Mouse (Mus musculus): ENCODE measurements around the gene Map2k5. TPM values are rescaled to one million over a fixed set of nuclear protein-coding genes. Genes with fewer than 3 reads are reported as not detected.

Map2k5 gene
- polyA plus RNA-seq, 1 experiment from 2014 or later, result 29.5 TPM

GRCm38 (mm10) chr9:63348146-63348545 lies 29.6 kb downstream of the Map2k5 start:
- Histone ChIP-seq H3K4me1 (replicated peaks; ENCODE audit: insufficient read depth, low read length) (peaks cover 5% of the 10 kb centered on the region; the same call in 1 of the 2 replicates), H3K27ac (no peak overlapping the region), H3K4me3 (replicated peaks; ENCODE audit: low read depth, low read length) (no peak overlapping the region), H3K36me3 (ENCODE audit: insufficient read depth, low read length) (no peaks in the 10 kb centered on the region), H3K9me3 (replicated peaks; ENCODE audit: low read length) (no peaks in the 10 kb centered on the region), H3K9ac (ENCODE audit: low read depth, low read length) (no peak overlapping the region), H3K4me2 (ENCODE audit: low read length) (no peak overlapping the region), H3K27me3 (ENCODE audit: insufficient read depth, low read length) (no peaks in the 10 kb centered on the region)
- no peak for TF ChIP-seq CTCF (IDR thresholded peaks at IDR 0.05; ENCODE audit: low read depth)
- ATAC-seq (replicated peaks; ENCODE audit: low FRiP score, low read depth) (no peak), DNase-seq (ENCODE audit: low spot score) (no peak)
- WGBS, result 71% methylated on average over 1 of the region's 1 CpGs

DNA sequence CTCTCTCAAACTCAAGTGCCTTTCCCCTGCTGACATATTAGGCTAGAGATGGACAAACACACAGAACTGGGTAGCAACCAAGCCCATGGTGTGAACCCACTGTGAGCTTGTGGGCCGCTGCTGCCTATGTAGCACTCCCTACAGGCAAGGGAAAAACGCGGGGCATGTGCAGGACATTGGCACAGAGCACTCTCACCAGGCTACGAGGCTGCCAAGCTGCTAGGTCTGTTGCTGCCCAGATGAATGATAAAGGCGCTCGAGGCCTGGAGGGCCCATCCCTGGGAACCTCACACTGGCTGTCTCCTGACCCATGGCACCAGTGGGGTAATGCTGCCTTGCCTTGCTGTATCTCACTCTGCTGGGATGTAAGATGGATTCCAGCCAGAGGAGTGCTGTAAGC lies 31.7 kb downstream of the Map2k5 start:
- H3K4me2 ChIP-seq (ENCODE audit: low read length), result no peak overlapping the region
- H3K4me1 ChIP-seq (replicated peaks; ENCODE audit: insufficient read depth, low read length), result peaks cover 5% of the 10 kb centered on the region; the same call in 1 of the 2 replicates
- H3K9me3 ChIP-seq (replicated peaks; ENCODE audit: low read length), result no peaks in the 10 kb centered on the region
- H3K27me3 ChIP-seq (ENCODE audit: insufficient read depth, low read length), result no peaks in the 10 kb centered on the region
- no peak overlapping the region for H3K4me3 ChIP-seq (replicated peaks; ENCODE audit: low read depth, low read length)
- no peak overlapping the region for H3K9ac ChIP-seq (ENCODE audit: low read depth, low read length)
- TF ChIP-seq CTCF (IDR thresholded peaks at IDR 0.05; ENCODE audit: low read depth), result no peak
- H3K36me3 ChIP-seq (ENCODE audit: insufficient read depth, low read length), result 0 out of 2 replicates have a peak, but pooled peaks cover 3% of the 10 kb centered on the region
- 0 out of 2 replicates have a peak overlapping the region, but pooled peaks have one; percentile 15 for H3K27ac ChIP-seq
- WGBS, result 72% methylated on average over 6 of the region's 6 CpGs
- ATAC-seq (replicated peaks; ENCODE audit: low FRiP score, low read depth) (no peak), DNase-seq (ENCODE audit: low spot score) (no peak)

- no peak overlapping the region for H3K27ac ChIP-seq
- H3K4me2 ChIP-seq (ENCODE audit: low read length), result no peak overlapping the region
- H3K9me3 ChIP-seq (replicated peaks; ENCODE audit: low read length), result no peaks in the 10 kb centered on the region
- H3K4me3 ChIP-seq (replicated peaks; ENCODE audit: low read depth, low read length), result no peak overlapping the region
- ATAC-seq (replicated peaks; ENCODE audit: low FRiP score, low read depth) (no peak), DNase-seq (ENCODE audit: low spot score) (peak; percentile 59)
- H3K27me3 ChIP-seq (ENCODE audit: insufficient read depth, low read length), result no peaks in the 10 kb centered on the region
- H3K4me1 ChIP-seq (replicated peaks; ENCODE audit: insufficient read depth, low read length), result peaks cover 5% of the 10 kb centered on the region; the same call in 1 of the 2 replicates
- no peak overlapping the region for H3K9ac ChIP-seq (ENCODE audit: low read depth, low read length)
- H3K36me3 ChIP-seq (ENCODE audit: insufficient read depth, low read length), result peaks cover 8% of the 10 kb centered on the region; the same call in 1 of the 2 replicates
- 57% methylated on average over 3 of the region's 3 CpGs for WGBS
- TF ChIP-seq CTCF (IDR thresholded peaks at IDR 0.05; ENCODE audit: low read depth), result peak; percentile 46; the same call in 1 of the 2 replicates
Measured at GRCm38 (mm10) chr9:63341761-63342160, 35.9 kb downstream of the Map2k5 start.

GRCm38 (mm10) chr9:63339256-63339655 lies 38.4 kb downstream of the Map2k5 start:
- TF ChIP-seq CTCF (IDR thresholded peaks at IDR 0.05; ENCODE audit: low read depth), result no peak
- WGBS, result 77% methylated on average over 6 of the region's 6 CpGs
- peaks cover 17% of the 10 kb centered on the region; the same call in 1 of the 2 replicates for H3K36me3 ChIP-seq (ENCODE audit: insufficient read depth, low read length)
- no peaks in the 10 kb centered on the region for H3K27me3 ChIP-seq (ENCODE audit: insufficient read depth, low read length)
- H3K4me1 ChIP-seq (replicated peaks; ENCODE audit: insufficient read depth, low read length), result no peaks in the 10 kb centered on the region
- H3K9me3 ChIP-seq (replicated peaks; ENCODE audit: low read length), result no peaks in the 10 kb centered on the region
- no peak overlapping the region for H3K4me3 ChIP-seq (replicated peaks; ENCODE audit: low read depth, low read length)
- H3K27ac ChIP-seq, result no peak overlapping the region
- DNase-seq (ENCODE audit: low spot score) (no peak), ATAC-seq (replicated peaks; ENCODE audit: low FRiP score, low read depth) (no peak)
- H3K4me2 ChIP-seq (ENCODE audit: low read length), result no peak overlapping the region
- H3K9ac ChIP-seq (ENCODE audit: low read depth, low read length), result no peak overlapping the region

- Histone ChIP-seq H3K4me1 (replicated peaks; ENCODE audit: insufficient read depth, low read length) (no peaks in the 10 kb centered on the region), H3K9ac (ENCODE audit: low read depth, low read length) (no peak overlapping the region), H3K36me3 (ENCODE audit: insufficient read depth, low read length) (peaks cover 19% of the 10 kb centered on the region; the same call in 1 of the 2 replicates), H3K4me2 (ENCODE audit: low read length) (no peak overlapping the region), H3K4me3 (replicated peaks; ENCODE audit: low read depth, low read length) (no peak overlapping the region), H3K9me3 (replicated peaks; ENCODE audit: low read length) (no peaks in the 10 kb centered on the region), H3K27me3 (ENCODE audit: insufficient read depth, low read length) (no peaks in the 10 kb centered on the region), H3K27ac (no peak overlapping the region)
- DNase-seq (ENCODE audit: low spot score) (no peak), ATAC-seq (replicated peaks; ENCODE audit: low FRiP score, low read depth) (no peak)
- 72% methylated on average over 6 of the region's 6 CpGs for WGBS
- TF ChIP-seq CTCF (IDR thresholded peaks at IDR 0.05; ENCODE audit: low read depth), result no peak
Measured at GRCm38 (mm10) chr9:63338716-63339115, 39.0 kb downstream of the Map2k5 start.

GRCm38 (mm10) chr9:63335816-63336215 lies 41.9 kb downstream of the Map2k5 start:
- Histone ChIP-seq H3K9me3 (replicated peaks; ENCODE audit: low read length) (no peaks in the 10 kb centered on the region), H3K36me3 (ENCODE audit: insufficient read depth, low read length) (peaks cover 25% of the 10 kb centered on the region), H3K9ac (ENCODE audit: low read depth, low read length) (no peak overlapping the region), H3K27ac (no peak overlapping the region), H3K27me3 (ENCODE audit: insufficient read depth, low read length) (no peaks in the 10 kb centered on the region), H3K4me3 (replicated peaks; ENCODE audit: low read depth, low read length) (no peak overlapping the region), H3K4me2 (ENCODE audit: low read length) (no peak overlapping the region), H3K4me1 (replicated peaks; ENCODE audit: insufficient read depth, low read length) (no peaks in the 10 kb centered on the region)
- ATAC-seq (replicated peaks; ENCODE audit: low FRiP score, low read depth), result no peak
- DNase-seq (ENCODE audit: low spot score), result no peak
- no peak for TF ChIP-seq CTCF (IDR thresholded peaks at IDR 0.05; ENCODE audit: low read depth)
- WGBS, result 88% methylated on average over 4 of the region's 4 CpGs

GRCm38 (mm10) chr9:63333074-63333473 lies 44.6 kb downstream of the Map2k5 start:
- Histone ChIP-seq H3K36me3 (ENCODE audit: insufficient read depth, low read length) (peaks cover 36% of the 10 kb centered on the region), H3K4me1 (replicated peaks; ENCODE audit: insufficient read depth, low read length) (no peaks in the 10 kb centered on the region), H3K4me3 (replicated peaks; ENCODE audit: low read depth, low read length) (no peak overlapping the region), H3K9ac (ENCODE audit: low read depth, low read length) (no peak overlapping the region), H3K27me3 (ENCODE audit: insufficient read depth, low read length) (no peaks in the 10 kb centered on the region), H3K9me3 (replicated peaks; ENCODE audit: low read length) (no peaks in the 10 kb centered on the region), H3K27ac (no peak overlapping the region), H3K4me2 (ENCODE audit: low read length) (no peak overlapping the region)
- 100% methylated on average over 2 of the region's 2 CpGs for WGBS
- DNase-seq (ENCODE audit: low spot score), result no peak
- peak; percentile 64 for TF ChIP-seq CTCF (IDR thresholded peaks at IDR 0.05; ENCODE audit: low read depth)
- no peak for ATAC-seq (replicated peaks; ENCODE audit: low FRiP score, low read depth)

Measured in kidney, postnatal 0 days (tissue).